Mouse (Mus musculus) embryonic facial prominence, embryonic 15.5 days (tissue): ENCODE data around the gene Zbed4. TPM values are rescaled to one million over a fixed set of nuclear protein-coding genes. Genes with fewer than 3 reads are reported as not detected.
"Not testable (repeated sequence)": the region's sequence is repeated elsewhere in the genome, so short reads cannot be mapped to it uniquely, and the experiment has no call there.

Experiments used
- ATAC-seq: fragments of 200-750 bp; cut with Nextera tagmentation; 2 replicates; pipeline ENCODE4 v1.8.0; 2017; ENCODE audit warnings: low read depth, moderate TSS enrichment; ENCODE audit not compliant: insufficient number of reproducible peaks, low FRiP score, low TSS enrichment
- H3K27ac ChIP-seq: fragments of 300-500 bp; sonication (generic); replicated peaks from 2 replicates; pipeline ENCODE4 v1.5.1; 2015; ENCODE audit warnings: mild to moderate bottlenecking, inconsistent platforms
- H3K27me3 ChIP-seq: fragments of 300-500 bp; sonication (generic); 2 replicates; pipeline ENCODE4 v1.6.1; 2015; ENCODE audit warnings: inconsistent platforms
- H3K36me3 ChIP-seq: fragments of 300-500 bp; sonication (generic); 2 replicates; pipeline ENCODE4 v1.6.1; 2015; ENCODE audit warnings: mild to moderate bottlenecking, inconsistent platforms
- H3K4me1 ChIP-seq: fragments of 300-500 bp; sonication (generic); 2 replicates; pipeline ENCODE4 v1.6.1; 2015; ENCODE audit warnings: inconsistent platforms
- H3K4me2 ChIP-seq: fragments of 300-500 bp; sonication (generic); replicated peaks from 2 replicates; pipeline ENCODE4 v1.6.1; 2015; ENCODE audit warnings: mild to moderate bottlenecking, inconsistent platforms
- H3K4me3 ChIP-seq: fragments of 300-500 bp; sonication (generic); replicated peaks from 2 replicates; pipeline ENCODE4 v1.5.1; 2015; ENCODE audit warnings: mild to moderate bottlenecking, inconsistent platforms
- H3K9ac ChIP-seq: fragments of 300-500 bp; sonication (generic); 2 replicates; pipeline ENCODE4 v1.6.1; 2015; ENCODE audit warnings: inconsistent platforms
- H3K9me3 ChIP-seq: fragments of 300-500 bp; sonication (generic); replicated peaks from 2 replicates; pipeline ENCODE4 v1.6.1; 2016; ENCODE audit warnings: inconsistent platforms
- WGBS: fragments of 180-500 bp; shearing (Covaris S2); methylation state at CpG from one replicate; pipeline ENCODE4 v1.1.7; 2015; 5-methylcytosine and 5-hydroxymethylcytosine counted together
- polyA plus RNA-seq: library from polyadenylated mRNA; unstranded; fragments of >200 nt; fragmentation: Nextera tagmentation; extraction: Ambion mirVana; gene quantifications from 2 replicates; pipeline ENCODE4 v1.2.1, GENCODE M21; 2015

The Zbed4 gene
- polyA plus RNA-seq, result 12.2 and 12.3 TPM in 2 replicates

- H3K4me3 ChIP-seq, result peak within 1 kb of the TSS; percentile 77
- peak within 1 kb of the TSS; percentile 83 for H3K27ac ChIP-seq
- H3K9ac ChIP-seq, result peak within 1 kb of the TSS; percentile 56
- 0% methylated on average over 100 of the region's 119 CpGs for WGBS
- peak; percentile 66 for ATAC-seq
- peak within 1 kb of the TSS; percentile 94 for H3K4me2 ChIP-seq
- peaks cover 6% of the 10 kb centered on the region; the same call in 1 of the 2 replicates for H3K4me1 ChIP-seq
- peaks cover 3% of the 10 kb centered on the region; the same call in 1 of the 2 replicates for H3K36me3 ChIP-seq
- no peaks in the 10 kb centered on the region for H3K9me3 ChIP-seq
- no peaks in the 10 kb centered on the region for H3K27me3 ChIP-seq
Measured at GRCm38 (mm10) chr15:88751564-88752402, at the start of gene Zbed4. TSS of gene Zbed4 (plus strand) at chr15:88751660.

DNA sequence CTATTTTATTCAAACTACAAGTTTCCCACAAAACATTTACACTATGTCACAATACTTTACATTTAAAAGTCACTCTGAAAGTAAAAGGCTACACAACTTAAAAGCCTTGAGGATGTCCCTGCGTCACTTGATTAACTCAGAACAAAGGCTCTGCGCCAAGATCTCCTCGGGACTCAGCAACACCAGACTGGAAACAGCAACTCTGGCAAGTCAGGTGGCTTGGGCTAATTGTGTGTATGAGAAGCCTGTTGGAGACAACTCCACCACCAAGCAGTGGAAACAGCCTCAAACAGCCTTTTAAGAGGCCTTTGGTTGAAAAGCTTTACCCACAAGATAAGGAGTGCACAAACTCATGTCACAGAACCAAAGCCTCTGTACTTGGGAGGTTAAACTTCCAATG, 49.0 kb upstream of the Zbed4 start:
- H3K27ac ChIP-seq, result no peak overlapping the region
- no peak overlapping the region for H3K4me3 ChIP-seq
- ATAC-seq, result no peak
- no peaks in the 10 kb centered on the region for H3K4me1 ChIP-seq
- 78% methylated on average over 3 of the region's 3 CpGs for WGBS
- H3K36me3 ChIP-seq, result peaks cover 84% of the 10 kb centered on the region
- no peaks in the 10 kb centered on the region for H3K9me3 ChIP-seq
- no peak overlapping the region for H3K9ac ChIP-seq
- H3K27me3 ChIP-seq, result no peaks in the 10 kb centered on the region
- H3K4me2 ChIP-seq, result no peak overlapping the region

DNA sequence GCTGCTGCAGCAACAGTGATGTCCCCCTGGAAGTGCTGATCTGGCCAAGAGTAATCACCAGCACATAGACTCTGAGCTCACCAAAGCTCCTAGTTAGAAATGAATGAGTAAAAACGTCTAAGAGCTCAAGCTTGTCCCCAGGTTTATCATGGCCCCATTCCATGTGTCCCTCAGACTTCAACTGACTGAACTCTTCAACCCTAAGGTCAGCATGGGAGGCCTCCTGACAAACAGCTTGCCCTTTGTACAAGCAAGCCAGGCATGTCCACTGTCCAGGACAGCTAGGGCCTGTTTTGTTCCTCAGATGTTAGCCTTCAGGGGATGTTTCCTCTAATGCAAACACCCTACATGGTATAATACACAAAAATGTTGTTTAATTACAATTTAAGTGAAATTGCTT, 47.2 kb upstream of the Zbed4 start:
- 51% methylated on average over 1 of the region's 1 CpGs for WGBS

GRCm38 (mm10) chr15:88706320-88706719, 45.1 kb upstream of the Zbed4 start:
- Histone ChIP-seq H3K27me3 (no peaks in the 10 kb centered on the region), H3K27ac (no peak overlapping the region), H3K36me3 (peaks cover 88% of the 10 kb centered on the region), H3K9me3 (no peaks in the 10 kb centered on the region), H3K9ac (no peak overlapping the region), H3K4me1 (no peaks in the 10 kb centered on the region), H3K4me3 (no peak overlapping the region), H3K4me2 (no peak overlapping the region)
- no peak for ATAC-seq
- WGBS, result 77% methylated on average over 6 of the region's 6 CpGs

More for the DNA sequence above, 47.2 kb upstream of the Zbed4 start:
- no peak overlapping the region for H3K4me2 ChIP-seq
- no peaks in the 10 kb centered on the region for H3K27me3 ChIP-seq
- H3K36me3 ChIP-seq, result peaks cover 87% of the 10 kb centered on the region
- H3K4me3 ChIP-seq, result no peak overlapping the region
- no peaks in the 10 kb centered on the region for H3K9me3 ChIP-seq
- no peak overlapping the region for H3K27ac ChIP-seq
- H3K4me1 ChIP-seq, result no peaks in the 10 kb centered on the region
- H3K9ac ChIP-seq, result no peak overlapping the region
- ATAC-seq, result no peak

- H3K27me3 ChIP-seq, H3K9ac ChIP-seq, H3K9me3 ChIP-seq, H3K4me3 ChIP-seq, H3K4me1 ChIP-seq, ATAC-seq, H3K27ac ChIP-seq, H3K4me2 ChIP-seq: not testable (repeated sequence)
- 56% methylated on average over 13 of the region's 13 CpGs for WGBS
- peaks cover 88% of the 10 kb centered on the region for H3K36me3 ChIP-seq
Measured at GRCm38 (mm10) chr15:88706987-88707386, 44.5 kb upstream of the Zbed4 start.

- no peak overlapping the region for H3K4me3 ChIP-seq
- H3K9ac ChIP-seq, result no peak overlapping the region
- whole genome bisulfite sequencing, result 91% methylated on average over 5 of the region's 5 CpGs
- ATAC-seq, result no peak
- H3K27me3 ChIP-seq, result no peaks in the 10 kb centered on the region
- H3K4me2 ChIP-seq, result no peak overlapping the region
- no peaks in the 10 kb centered on the region for H3K9me3 ChIP-seq
- H3K36me3 ChIP-seq, result peaks cover 89% of the 10 kb centered on the region
- no peaks in the 10 kb centered on the region for H3K4me1 ChIP-seq
- H3K27ac ChIP-seq, result no peak overlapping the region
Measured at GRCm38 (mm10) chr15:88708204-88708603, 43.3 kb upstream of the Zbed4 start.

GRCm38 (mm10) chr15:88708657-88709511, 42.6 kb upstream of the Zbed4 start:
- H3K9ac ChIP-seq, result no peak overlapping the region
- no peaks in the 10 kb centered on the region for H3K9me3 ChIP-seq
- no peak overlapping the region for H3K4me2 ChIP-seq
- no peak overlapping the region for H3K4me3 ChIP-seq
- H3K4me1 ChIP-seq, result no peaks in the 10 kb centered on the region
- no peak overlapping the region for H3K27ac ChIP-seq
- no peaks in the 10 kb centered on the region for H3K27me3 ChIP-seq
- ATAC-seq, result no peak
- H3K36me3 ChIP-seq, result peaks cover 89% of the 10 kb centered on the region
- 76% methylated on average over 13 of the region's 13 CpGs for WGBS

DNA sequence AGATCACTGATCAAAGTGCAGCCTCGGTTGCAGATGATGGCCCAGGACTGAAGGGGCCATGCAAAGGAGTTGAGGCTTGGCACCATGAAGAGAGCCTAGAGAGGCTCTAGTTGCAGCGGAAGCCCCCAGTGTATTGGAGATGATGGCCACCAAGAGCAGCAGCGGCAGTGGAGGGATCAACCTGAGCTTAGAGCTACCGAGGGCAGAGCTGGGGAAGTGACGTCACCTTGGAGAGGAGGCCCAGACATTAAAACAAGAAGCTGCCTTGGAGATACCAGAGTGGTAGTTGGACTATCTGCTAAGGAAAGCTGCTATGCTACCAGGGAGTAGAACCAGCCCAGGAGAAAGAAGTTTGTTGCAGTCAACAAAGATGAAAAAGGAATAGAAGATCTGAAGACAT, 41.6 kb upstream of the Zbed4 start:
- H3K36me3 ChIP-seq, result peaks cover 91% of the 10 kb centered on the region
- 92% methylated on average over 5 of the region's 5 CpGs for WGBS
- H3K4me2 ChIP-seq, result no peak overlapping the region
- H3K4me1 ChIP-seq, result no peaks in the 10 kb centered on the region
- no peak for ATAC-seq
- no peak overlapping the region for H3K27ac ChIP-seq
- no peak overlapping the region for H3K9ac ChIP-seq
- no peak overlapping the region for H3K4me3 ChIP-seq
- H3K9me3 ChIP-seq, result no peaks in the 10 kb centered on the region
- no peaks in the 10 kb centered on the region for H3K27me3 ChIP-seq

GRCm38 (mm10) chr15:88712501-88712900, 39.0 kb upstream of the Zbed4 start:
- Histone ChIP-seq H3K9ac (no peak overlapping the region), H3K9me3 (no peaks in the 10 kb centered on the region), H3K27ac (no peak overlapping the region), H3K4me2 (no peak overlapping the region), H3K27me3 (no peaks in the 10 kb centered on the region), H3K4me1 (peaks cover 5% of the 10 kb centered on the region; the same call in 1 of the 2 replicates), H3K36me3 (peaks cover 98% of the 10 kb centered on the region), H3K4me3 (no peak overlapping the region)
- 90% methylated on average over 15 of the region's 15 CpGs for WGBS
- no peak for ATAC-seq

DNA sequence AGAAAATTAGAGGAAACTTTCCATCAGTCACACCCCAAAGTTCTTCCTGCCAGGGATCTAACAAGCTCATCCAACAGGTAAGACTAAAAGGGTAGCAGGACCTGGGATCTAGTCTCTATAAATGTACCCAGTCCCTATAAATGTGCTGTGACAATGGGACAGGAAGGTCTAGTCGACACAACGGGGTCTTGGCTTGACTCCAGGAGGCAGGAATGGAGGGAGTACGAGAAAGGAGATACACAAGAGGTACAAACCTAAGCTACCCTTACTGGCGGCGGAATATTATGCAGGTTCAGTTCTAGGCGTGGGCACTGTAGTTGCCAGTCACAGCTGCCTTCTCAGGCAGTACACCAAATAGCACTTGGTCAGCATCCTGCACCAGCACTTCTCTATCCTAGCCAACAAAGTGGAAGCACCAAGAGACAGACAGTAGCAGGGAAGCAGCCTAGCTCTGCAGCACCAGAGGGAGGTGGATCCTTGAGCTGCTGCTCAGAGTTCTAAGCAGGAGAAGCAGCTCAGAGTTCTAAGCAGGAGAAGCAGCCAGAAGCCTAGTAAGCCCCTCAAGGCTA, 37.4 kb upstream of the Zbed4 start:
- H3K9me3 ChIP-seq, result no peaks in the 10 kb centered on the region
- H3K27me3 ChIP-seq, result no peaks in the 10 kb centered on the region
- no peak for ATAC-seq

GRCm38 (mm10) chr15:88716350-88716749, 35.1 kb upstream of the Zbed4 start:
- H3K27ac ChIP-seq, result no peak overlapping the region
- no peak for ATAC-seq
- H3K36me3 ChIP-seq, result peaks cover 85% of the 10 kb centered on the region
- H3K4me3 ChIP-seq, result no peak overlapping the region
- peaks cover 9% of the 10 kb centered on the region; the same call in 1 of the 2 replicates for H3K4me1 ChIP-seq
- no peaks in the 10 kb centered on the region for H3K9me3 ChIP-seq
- H3K4me2 ChIP-seq, result no peak overlapping the region
- H3K27me3 ChIP-seq, result no peaks in the 10 kb centered on the region
- H3K9ac ChIP-seq, result no peak overlapping the region

More for the DNA sequence above, 37.4 kb upstream of the Zbed4 start:
- Histone ChIP-seq H3K4me2 (no peak overlapping the region), H3K36me3 (peaks cover 92% of the 10 kb centered on the region), H3K27ac (no peak overlapping the region), H3K4me1 (peaks cover 9% of the 10 kb centered on the region; the same call in 1 of the 2 replicates), H3K9ac (no peak overlapping the region), H3K4me3 (no peak overlapping the region)
- WGBS, result 78% methylated on average over 6 of the region's 6 CpGs
